Mouse (Mus musculus): Measurements from ENCODE around the gene Igbp1b. TPM values are rescaled to one million over a fixed set of nuclear protein-coding genes. Genes with fewer than 3 reads are reported as not detected.

Gene Igbp1b
- polyA plus RNA-seq (2012), result not detected in 2 replicates

GRCm38 (mm10) chr6:138658516-138658915 is at the start of gene Igbp1b:
Gene Igbp1b (minus strand): TSS chr6:138658544.
- TF ChIP-seq GATA1 (IDR thresholded peaks at IDR 0.05; ENCODE audit: low read length), result no peak

- no peak for TF ChIP-seq GATA1 (IDR thresholded peaks at IDR 0.05; ENCODE audit: low read length)
These were observed 24.6 kb upstream of the Igbp1b start for GRCm38 (mm10) chr6:138682959-138683358.

- no peak for TF ChIP-seq GATA1 (IDR thresholded peaks at IDR 0.05; ENCODE audit: low read length)
These were observed 14.4 kb upstream of the Igbp1b start for GRCm38 (mm10) chr6:138672704-138673141.

- no peak for TF ChIP-seq GATA1 (IDR thresholded peaks at IDR 0.05; ENCODE audit: low read length)
These were observed 7.1 kb upstream of the Igbp1b start for GRCm38 (mm10) chr6:138665416-138665815.

GRCm38 (mm10) chr6:138645604-138646003 is 12.7 kb downstream of the Igbp1b start:
- TF ChIP-seq GATA1 (IDR thresholded peaks at IDR 0.05; ENCODE audit: low read length), result no peak

- no peak for TF ChIP-seq GATA1 (IDR thresholded peaks at IDR 0.05; ENCODE audit: low read length)
These were observed 19.0 kb downstream of the Igbp1b start for GRCm38 (mm10) chr6:138639351-138639750.

- TF ChIP-seq GATA1 (IDR thresholded peaks at IDR 0.05; ENCODE audit: low read length), result no peak
These were observed 37.6 kb downstream of the Igbp1b start for GRCm38 (mm10) chr6:138620786-138621185.

- TF ChIP-seq GATA1 (IDR thresholded peaks at IDR 0.05; ENCODE audit: low read length), result no peak
These were observed 39.9 kb downstream of the Igbp1b start for GRCm38 (mm10) chr6:138618396-138618795.

Other genes with a start within 250 kb of the Igbp1b start
- not detected in 2 replicates for gene Lmo3, start 76.6 kb downstream of the Igbp1b start, polyA plus RNA-seq (2012)

Measured in G1E-ER4 (cell line).